Mouse (Mus musculus): ENCODE results near the gene Mybph. TPM values are rescaled to one million over a fixed set of nuclear protein-coding genes. Genes with fewer than 3 reads are reported as not detected.

Gene Mybph
- total and polyA plus RNA-seq, 2 experiments from 2014 or later = 0.12 TPM; not detected in 1

DNA sequence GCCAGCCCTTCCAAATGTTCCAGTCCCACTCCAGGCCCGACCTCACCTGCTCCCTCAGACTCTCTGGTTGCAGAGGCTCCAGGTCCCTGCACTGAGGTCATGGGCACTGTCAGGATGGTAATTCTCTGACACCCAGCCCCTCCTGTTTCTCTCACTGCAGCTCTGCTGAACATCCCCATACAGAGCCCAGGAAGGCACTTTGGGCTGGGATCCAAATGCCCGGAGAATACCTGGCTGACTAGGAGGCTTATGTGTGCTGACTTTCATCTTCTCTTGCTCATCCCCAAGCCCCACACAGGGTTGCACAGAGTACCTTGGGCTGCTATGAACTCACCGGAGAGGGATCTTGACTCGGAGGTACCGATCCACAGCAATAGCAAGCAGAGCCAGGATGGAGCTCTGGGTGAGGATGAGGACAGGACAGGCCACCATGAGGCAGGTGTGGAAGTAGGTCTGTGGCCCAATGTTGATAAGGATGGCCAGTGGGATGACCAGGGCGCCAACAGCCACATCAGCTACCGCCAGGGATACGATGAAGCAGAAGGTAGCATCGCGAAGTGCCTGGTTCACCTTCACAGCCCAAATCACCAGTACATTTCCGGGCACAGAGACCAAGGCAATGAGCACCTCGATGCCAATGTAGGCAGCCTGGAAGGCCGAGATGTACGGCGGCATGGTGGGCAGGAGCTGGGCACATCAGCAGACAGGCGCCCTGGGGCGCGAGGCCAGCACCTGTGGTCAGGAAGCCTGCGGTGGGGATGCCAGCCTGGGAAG, 40.6 kb downstream of the Mybph start:
- ATAC-seq (ENCODE audit: insufficient read depth, low read depth) = no peak
- H3K9ac ChIP-seq (replicated peaks; ENCODE audit: low read depth, low read length) = peak overlapping the region; percentile 30; the same call in 1 of the 2 replicates

DNA sequence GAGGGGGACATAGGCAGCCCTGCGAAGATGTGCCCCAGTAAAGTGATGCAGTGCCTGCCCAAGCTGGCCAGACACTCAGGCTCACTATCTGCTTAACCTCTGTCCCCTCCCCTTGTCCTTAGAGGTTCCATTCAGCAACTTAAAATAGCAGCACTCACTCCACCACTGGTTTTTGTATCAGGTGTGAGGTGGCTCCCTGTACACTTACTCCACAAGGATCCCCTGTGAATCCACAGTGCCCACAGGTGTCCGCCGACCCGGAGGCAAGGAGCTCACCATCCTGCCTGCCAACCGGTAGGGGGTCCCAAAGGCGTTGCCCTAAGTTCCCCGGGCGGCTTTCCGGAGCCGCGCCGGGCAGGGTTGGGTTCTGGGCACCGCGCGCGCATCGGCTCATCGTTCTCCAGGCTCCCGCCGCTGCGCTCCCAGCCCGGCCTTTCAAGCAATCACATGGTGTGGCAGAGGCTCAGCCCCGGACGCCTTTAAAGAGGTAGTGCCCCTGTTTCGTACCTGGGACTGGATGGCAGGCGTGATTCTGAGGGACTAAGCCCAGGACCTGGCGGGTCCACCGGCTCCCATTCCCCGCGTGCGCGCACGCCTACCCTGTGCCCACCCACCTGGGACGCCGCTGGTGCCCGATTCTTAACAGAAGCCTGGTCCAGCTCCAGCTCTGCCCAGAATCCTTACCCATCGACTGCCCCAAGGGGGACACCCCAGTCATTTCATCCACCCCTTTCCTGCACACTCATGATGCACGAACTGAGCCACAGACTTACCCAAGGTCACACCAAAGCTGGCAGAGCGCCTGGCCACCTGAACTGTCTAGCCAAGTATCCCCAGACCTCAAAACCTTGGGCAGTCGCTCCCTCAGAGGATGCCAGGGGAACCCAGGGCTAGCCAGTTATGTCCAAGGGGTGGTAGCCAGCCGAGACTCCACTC, 41.5 kb downstream of the Mybph start:
- Histone ChIP-seq H3K27me3 (ENCODE audit: control insufficient read depth, insufficient read depth, low read length) (peaks cover 18% of the 10 kb centered on the region), H3K4me2 (ENCODE audit: low read depth, low read length) (peak overlapping the region; percentile 72), H3K9ac (replicated peaks; ENCODE audit: low read depth, low read length) (peak overlapping the region; percentile 30), H3K36me3 (replicated peaks; ENCODE audit: control insufficient read depth, insufficient read depth, low read length) (no peaks in the 10 kb centered on the region), H3K4me3 (ENCODE audit: low read depth, low read length) (peak overlapping the region; percentile 43), H3K9me3 (replicated peaks; ENCODE audit: control insufficient read depth, low read length) (no peaks in the 10 kb centered on the region), H3K4me1 (ENCODE audit: control insufficient read depth, insufficient read depth) (peaks cover 26% of the 10 kb centered on the region), H3K27ac (ENCODE audit: low read depth) (peak overlapping the region; percentile 87)
- peak; percentile 73 for ATAC-seq (ENCODE audit: insufficient read depth, low read depth)
- TF ChIP-seq EP300 (IDR thresholded peaks at IDR 0.05; ENCODE audit: low read depth) (no peak), CTCF (IDR thresholded peaks at IDR 0.05; ENCODE audit: low read depth) (no peak)
- WGBS = 1% methylated on average over 41 of the region's 41 CpGs
- peak; percentile 69 for DNase-seq (ENCODE audit: low spot score)

More for the DNA sequence above, 40.6 kb downstream of the Mybph start:
- WGBS = 39% methylated on average over 19 of the region's 19 CpGs
- Histone ChIP-seq H3K36me3 (replicated peaks; ENCODE audit: control insufficient read depth, insufficient read depth, low read length) (no peaks in the 10 kb centered on the region), H3K4me3 (ENCODE audit: low read depth, low read length) (peak overlapping the region; percentile 43), H3K4me1 (ENCODE audit: control insufficient read depth, insufficient read depth) (peaks cover 28% of the 10 kb centered on the region), H3K27ac (ENCODE audit: low read depth) (peak overlapping the region; percentile 87), H3K9me3 (replicated peaks; ENCODE audit: control insufficient read depth, low read length) (no peaks in the 10 kb centered on the region), H3K4me2 (ENCODE audit: low read depth, low read length) (peak overlapping the region; percentile 72), H3K27me3 (ENCODE audit: control insufficient read depth, insufficient read depth, low read length) (peaks cover 18% of the 10 kb centered on the region)
- no peak for TF ChIP-seq CTCF (IDR thresholded peaks at IDR 0.05; ENCODE audit: low read depth)
- TF ChIP-seq EP300 (IDR thresholded peaks at IDR 0.05; ENCODE audit: low read depth) = no peak
- no peak for DNase-seq (ENCODE audit: low spot score)

DNA sequence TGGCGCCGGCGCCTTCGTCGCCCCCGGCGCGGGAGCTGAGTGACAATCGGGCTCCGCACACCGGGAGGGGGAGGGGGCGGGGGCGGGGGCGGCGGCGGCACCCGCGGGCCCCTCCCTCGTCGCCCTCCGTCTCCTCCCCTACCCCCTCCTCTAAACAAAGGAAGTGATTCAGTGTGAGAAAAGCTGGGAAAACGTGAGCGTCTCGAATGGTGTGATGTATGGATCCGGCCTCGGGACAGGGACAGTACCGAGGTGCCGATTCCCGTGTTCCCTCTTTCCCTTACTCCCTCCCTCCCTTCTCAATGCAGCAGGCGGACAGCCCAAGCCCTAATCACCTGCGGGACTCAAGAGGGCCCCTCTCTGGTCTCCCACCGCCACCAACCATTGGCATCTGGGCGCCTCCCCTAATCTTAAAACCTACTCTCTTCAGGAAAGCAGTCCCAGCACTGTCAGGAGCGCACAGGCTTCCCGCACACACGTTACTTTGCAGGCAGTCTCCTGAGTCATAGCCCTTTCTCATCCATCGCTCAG, 42.2 kb downstream of the Mybph start, which contains the start of gene Adora1:
Adora1 (minus strand) TSS at position 41 of the 531 bp plus-strand sequence.
- 1% methylated on average over 37 of the region's 37 CpGs for WGBS
- no peak for DNase-seq (ENCODE audit: low spot score)

DNA sequence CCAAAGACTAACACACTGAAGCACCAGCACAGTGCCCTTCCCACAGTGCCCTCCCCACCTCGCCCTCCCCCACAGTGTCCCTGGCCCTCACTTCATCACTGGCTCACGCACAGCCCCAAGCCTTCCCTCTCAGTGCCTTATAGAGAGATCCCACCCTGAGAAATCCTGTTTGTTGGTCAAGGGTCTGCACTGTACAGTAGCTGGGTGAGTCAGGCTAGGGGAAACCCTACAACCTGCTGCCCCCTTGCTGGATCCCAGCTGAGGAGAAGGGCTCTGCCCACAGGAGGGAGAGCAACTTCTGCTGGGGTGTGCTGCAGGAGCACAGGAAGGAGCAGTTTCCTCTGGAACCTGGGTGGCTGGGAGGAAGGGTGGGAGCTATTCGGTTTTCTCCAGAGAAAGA, 42.9 kb downstream of the Mybph start:
- ATAC-seq (ENCODE audit: insufficient read depth, low read depth) (no peak), DNase-seq (ENCODE audit: low spot score) (no peak)
- Histone ChIP-seq H3K9me3 (replicated peaks; ENCODE audit: control insufficient read depth, low read length) (no peaks in the 10 kb centered on the region), H3K4me1 (ENCODE audit: control insufficient read depth, insufficient read depth) (peaks cover 15% of the 10 kb centered on the region), H3K9ac (replicated peaks; ENCODE audit: low read depth, low read length) (no peak overlapping the region), H3K4me3 (ENCODE audit: low read depth, low read length) (no peak overlapping the region), H3K36me3 (replicated peaks; ENCODE audit: control insufficient read depth, insufficient read depth, low read length) (no peaks in the 10 kb centered on the region), H3K4me2 (ENCODE audit: low read depth, low read length) (no peak overlapping the region), H3K27me3 (ENCODE audit: control insufficient read depth, insufficient read depth, low read length) (peaks cover 18% of the 10 kb centered on the region), H3K27ac (ENCODE audit: low read depth) (no peak overlapping the region)
- TF ChIP-seq CTCF (IDR thresholded peaks at IDR 0.05; ENCODE audit: low read depth) = no peak
- no peak for TF ChIP-seq EP300 (IDR thresholded peaks at IDR 0.05; ENCODE audit: low read depth)
- WGBS = 71% methylated on average over 3 of the region's 3 CpGs

More for the DNA sequence above, 42.2 kb downstream of the Mybph start, which contains the start of gene Adora1:
- peaks cover 18% of the 10 kb centered on the region for H3K27me3 ChIP-seq (ENCODE audit: control insufficient read depth, insufficient read depth, low read length)
- peak within 1 kb of the TSS; percentile 87 for H3K27ac ChIP-seq (ENCODE audit: low read depth)
- peak within 1 kb of the TSS; percentile 72 for H3K4me2 ChIP-seq (ENCODE audit: low read depth, low read length)
- no peak for ATAC-seq (ENCODE audit: insufficient read depth, low read depth)
- no peak for TF ChIP-seq CTCF (IDR thresholded peaks at IDR 0.05; ENCODE audit: low read depth)
- TF ChIP-seq EP300 (IDR thresholded peaks at IDR 0.05; ENCODE audit: low read depth) = no peak
- peak within 1 kb of the TSS; percentile 30 for H3K9ac ChIP-seq (replicated peaks; ENCODE audit: low read depth, low read length)
- no peaks in the 10 kb centered on the region for H3K36me3 ChIP-seq (replicated peaks; ENCODE audit: control insufficient read depth, insufficient read depth, low read length)
- H3K9me3 ChIP-seq (replicated peaks; ENCODE audit: control insufficient read depth, low read length) = no peaks in the 10 kb centered on the region
- peak within 1 kb of the TSS; percentile 43 for H3K4me3 ChIP-seq (ENCODE audit: low read depth, low read length)
- H3K4me1 ChIP-seq (ENCODE audit: control insufficient read depth, insufficient read depth) = peaks cover 20% of the 10 kb centered on the region

DNA sequence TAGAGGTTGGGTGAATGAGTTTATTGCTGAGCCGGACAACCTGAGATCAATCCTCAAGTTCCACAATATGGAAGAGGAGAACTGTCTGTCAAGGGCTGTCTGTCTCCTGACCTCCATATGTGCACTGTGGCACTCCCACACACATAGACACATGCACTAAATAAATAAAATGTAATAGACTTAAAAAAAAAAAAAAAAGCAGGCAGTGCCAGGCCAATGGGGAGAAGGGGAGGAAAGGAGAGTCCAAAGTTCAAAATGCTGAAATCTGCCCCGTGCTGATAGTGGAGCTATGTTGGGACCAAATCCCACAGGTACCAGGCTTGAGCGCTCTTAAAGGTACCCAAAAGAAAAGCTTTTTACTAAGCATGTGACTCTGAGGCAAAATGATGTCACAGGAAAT, 44.2 kb downstream of the Mybph start:
- H3K4me1 ChIP-seq (ENCODE audit: control insufficient read depth, insufficient read depth) = peaks cover 6% of the 10 kb centered on the region
- TF ChIP-seq EP300 (IDR thresholded peaks at IDR 0.05; ENCODE audit: low read depth) = no peak
- TF ChIP-seq CTCF (IDR thresholded peaks at IDR 0.05; ENCODE audit: low read depth) = no peak
- H3K9me3 ChIP-seq (replicated peaks; ENCODE audit: control insufficient read depth, low read length) = no peaks in the 10 kb centered on the region
- DNase-seq (ENCODE audit: low spot score) = no peak
- H3K4me3 ChIP-seq (ENCODE audit: low read depth, low read length) = no peak overlapping the region
- peaks cover 18% of the 10 kb centered on the region for H3K27me3 ChIP-seq (ENCODE audit: control insufficient read depth, insufficient read depth, low read length)
- no peak overlapping the region for H3K4me2 ChIP-seq (ENCODE audit: low read depth, low read length)
- WGBS = 88% methylated on average over 3 of the region's 3 CpGs
- H3K9ac ChIP-seq (replicated peaks; ENCODE audit: low read depth, low read length) = no peak overlapping the region
- H3K36me3 ChIP-seq (replicated peaks; ENCODE audit: control insufficient read depth, insufficient read depth, low read length) = no peaks in the 10 kb centered on the region
- ATAC-seq (ENCODE audit: insufficient read depth, low read depth) = no peak
- no peak overlapping the region for H3K27ac ChIP-seq (ENCODE audit: low read depth)
